ENCODE assay signal across 16 mouse cellular contexts in genomic region chr5:120988373-120988772, GRCm38 (mm10). TPM values are rescaled to one million over a fixed set of nuclear protein-coding genes. Genes with fewer than 3 reads are reported as not detected.
"Had no signal": no experiment of that assay in that cellular context is flagged by ENCODE, and none has a peak within 500 bp of the region (broad histone marks: within the 10 kb centered on the region; RNA-seq: fewer than 3 reads in every experiment).

No protein-coding gene starts in this region.

- H3K27me3 ChIP-seq: limb, embryonic 13.5 days; liver, embryonic 12.5 days; liver, embryonic 15.5 days had no signal

- H3K4me1 ChIP-seq: limb, embryonic 13.5 days; liver, embryonic 12.5 days; liver, embryonic 15.5 days had no signal

- DNase-seq: kidney, postnatal 25 days; layer of hippocampus, adult 9-11 months; liver; lung, adult 18-20 months; lung, postnatal 14 days; lung, postnatal 4 days; midbrain, embryonic 14.5 days; thymus, postnatal 36 days had no signal

- ATAC-seq: liver, embryonic 12.5 days had no signal

- H3K36me3 ChIP-seq: limb, embryonic 10.5 days; limb, embryonic 13.5 days; liver, embryonic 12.5 days; liver, embryonic 15.5 days had no signal

- H3K4me3 ChIP-seq: layer of hippocampus, adult 2 months; limb, embryonic 10.5 days; limb, embryonic 13.5 days; liver, embryonic 12.5 days; liver, embryonic 15.5 days had no signal

RNA-seq across cellular contexts. Expression of gene Rph3a, which starts 21.5 kb away (rescaled TPM):
- total RNA-seq: megakaryocyte progenitor cell, adult 5-6 weeks; megakaryocyte-erythroid progenitor cell, adult 5-6 weeks had no signal
- polyA plus RNA-seq: kidney, embryonic 14.5 days; limb, embryonic 10.5 days; liver, embryonic 12.5 days had no signal
